Mouse (Mus musculus) induced T-regulatory cell, adult 2 months (primary cell): ENCODE results near the gene Xirp1.

Source experiments
- DNase-seq: peaks from one replicate; pipeline ENCODE4 v3.0.0-alpha.2; 2012; ENCODE audit warnings: low read depth

Gene Xirp1

GRCm38 (mm10) chr9:120023086-120023811, at the start of gene Xirp1:
Xirp1 (minus strand) TSS chr9:120023598.
- DNase-seq = peak; percentile 55

DNA sequence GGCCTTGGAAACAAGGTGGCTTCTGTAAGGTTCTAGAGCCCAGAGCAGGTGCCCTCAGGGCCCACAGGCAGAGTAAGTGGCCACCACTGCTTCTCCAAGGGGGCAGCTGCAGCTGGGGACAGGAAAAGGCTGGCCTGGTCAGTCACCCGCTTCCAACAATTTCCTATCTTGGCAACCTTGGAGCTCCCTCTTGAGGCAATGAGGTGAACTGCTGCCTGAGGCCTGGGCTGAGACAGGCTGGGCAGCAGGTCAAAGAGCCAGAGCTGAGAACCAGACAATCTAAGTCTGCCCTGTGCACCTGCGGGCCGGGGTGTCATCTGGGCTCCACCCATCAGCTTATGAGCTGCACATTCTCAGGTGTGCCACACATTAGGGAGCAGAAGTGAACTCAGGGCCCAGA, 49.8 kb upstream of the Xirp1 start:
- DNase-seq = peak; percentile 81

DNA sequence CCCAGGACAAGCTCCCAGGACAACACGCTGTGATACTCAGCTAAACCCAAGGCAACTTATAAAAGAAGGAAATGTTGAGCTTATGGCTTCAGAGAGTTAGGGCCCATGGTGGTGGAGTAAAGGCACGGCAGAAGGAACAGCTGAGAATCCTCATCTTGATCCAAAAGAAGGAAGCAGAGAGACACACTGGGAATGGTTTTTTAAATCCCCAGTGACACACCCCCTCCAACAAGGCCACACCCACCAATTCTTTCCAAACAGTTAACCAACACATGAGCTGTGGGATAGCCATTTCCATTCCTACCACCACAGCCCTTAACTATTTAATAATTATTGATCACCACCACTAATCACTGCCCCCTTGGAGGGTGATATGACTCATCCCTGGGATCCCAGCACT, 47.9 kb upstream of the Xirp1 start:
- no peak for DNase-seq

DNA sequence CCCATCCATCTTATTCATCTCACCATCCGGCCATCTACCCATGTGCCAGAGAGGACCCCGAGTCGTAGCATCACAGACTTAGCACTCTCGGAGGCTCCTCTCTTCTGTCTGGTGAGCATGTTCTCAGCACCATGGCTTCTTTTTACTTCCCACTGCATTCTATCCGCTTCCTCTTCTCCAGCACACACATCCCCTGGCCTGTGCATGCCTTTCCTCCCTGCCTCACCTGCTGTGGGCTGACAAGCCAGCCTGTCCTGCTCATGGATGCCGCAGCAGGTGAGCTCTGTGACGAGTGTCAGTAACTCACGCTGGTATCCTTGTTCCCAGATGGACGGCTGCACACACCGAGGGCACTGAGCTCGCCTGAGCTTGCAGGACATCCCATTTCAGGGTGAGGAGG, 46.4 kb upstream of the Xirp1 start, which contains the start of gene Cx3cr1:
TSS of gene Cx3cr1 (minus strand) at position 101 of the 400 bp plus-strand sequence.
- no peak for DNase-seq

DNA sequence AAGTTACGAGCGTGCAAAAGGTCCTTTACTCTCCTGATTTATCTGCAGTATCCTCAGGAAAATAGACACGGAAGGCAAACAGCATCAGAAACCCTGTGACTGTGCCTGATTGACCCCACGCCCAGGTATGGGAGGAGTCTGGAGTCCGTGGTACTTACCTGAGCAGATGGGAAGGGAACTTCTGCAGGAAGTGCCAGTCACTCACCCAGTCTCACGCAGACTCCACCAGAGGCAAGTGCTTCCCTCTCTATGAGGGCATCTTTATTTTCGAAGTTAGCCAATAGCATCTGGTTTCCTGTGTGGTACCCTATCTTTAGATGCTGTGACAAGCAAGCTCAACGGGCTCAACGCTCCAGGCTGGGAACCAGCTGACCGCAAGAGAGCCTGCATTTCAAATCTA, 44.6 kb upstream of the Xirp1 start:
- DNase-seq = peak; percentile 57

- no peak for DNase-seq
Observed at GRCm38 (mm10) chr9:120067609-120068008, 44.2 kb upstream of the Xirp1 start.

- DNase-seq = no peak
Observed at GRCm38 (mm10) chr9:120064317-120064716, 40.9 kb upstream of the Xirp1 start.

GRCm38 (mm10) chr9:120058730-120059129, 35.3 kb upstream of the Xirp1 start:
- peak; percentile 36 for DNase-seq

DNA sequence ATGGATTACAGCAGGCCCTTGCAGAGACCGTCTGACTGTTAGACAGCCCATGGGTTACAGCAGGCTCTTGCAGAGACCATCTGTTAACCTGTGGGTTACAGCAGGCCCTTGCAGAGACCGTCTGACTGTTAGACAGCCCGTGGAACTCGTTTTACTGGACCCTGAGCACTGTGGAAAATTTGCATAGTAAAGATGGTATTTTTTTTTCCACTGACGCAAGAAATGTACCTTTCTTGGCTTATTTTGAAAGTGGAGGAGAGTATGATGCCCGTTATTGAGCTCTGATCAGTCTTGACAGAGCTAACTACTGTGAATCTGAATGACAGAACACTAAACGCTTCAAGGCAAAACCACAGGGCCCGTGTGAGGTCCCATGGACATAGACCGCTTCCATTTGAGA, 32.8 kb upstream of the Xirp1 start:
- peak; percentile 83 for DNase-seq

DNA sequence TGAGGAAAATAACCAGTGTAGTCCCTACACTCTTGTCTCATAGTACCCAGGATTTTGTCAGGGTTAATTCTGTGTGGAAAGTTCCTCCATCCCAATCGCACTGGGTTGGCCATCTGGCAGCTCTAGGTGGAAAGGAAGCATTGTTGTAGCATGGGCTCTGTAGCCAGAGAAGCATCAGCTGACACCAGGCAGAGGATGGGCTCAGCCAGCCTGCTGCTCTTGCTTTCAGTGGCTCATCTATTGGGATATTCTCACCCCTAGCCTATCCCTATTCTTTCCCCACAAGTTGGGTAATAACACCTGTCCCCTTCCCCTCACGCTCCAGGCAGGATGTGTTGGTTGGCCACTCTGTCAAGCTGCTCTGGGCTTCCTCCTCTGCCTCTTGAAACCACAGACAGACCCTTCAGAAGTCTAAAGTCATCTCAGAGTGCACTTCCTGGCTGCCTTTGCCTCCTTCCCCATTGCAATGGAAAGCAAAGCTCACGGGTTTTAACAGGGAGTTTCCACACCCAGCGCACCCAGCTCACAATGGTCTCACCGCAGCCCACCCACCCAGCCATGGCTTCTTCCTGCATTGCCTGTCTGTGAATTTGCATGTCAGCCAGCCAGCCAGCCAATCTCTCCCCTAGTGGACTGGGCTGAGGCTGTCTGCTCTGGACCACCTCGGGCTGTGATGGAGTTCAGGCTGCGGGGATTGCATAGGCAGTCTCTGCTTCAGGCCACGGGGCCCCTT, 31.3 kb upstream of the Xirp1 start:
- DNase-seq = peak; percentile 92

- peak; percentile 31 for DNase-seq
Observed at GRCm38 (mm10) chr9:120049407-120049806, 26.0 kb upstream of the Xirp1 start.

GRCm38 (mm10) chr9:120048495-120048894, 25.1 kb upstream of the Xirp1 start:
- DNase-seq = no peak

DNA sequence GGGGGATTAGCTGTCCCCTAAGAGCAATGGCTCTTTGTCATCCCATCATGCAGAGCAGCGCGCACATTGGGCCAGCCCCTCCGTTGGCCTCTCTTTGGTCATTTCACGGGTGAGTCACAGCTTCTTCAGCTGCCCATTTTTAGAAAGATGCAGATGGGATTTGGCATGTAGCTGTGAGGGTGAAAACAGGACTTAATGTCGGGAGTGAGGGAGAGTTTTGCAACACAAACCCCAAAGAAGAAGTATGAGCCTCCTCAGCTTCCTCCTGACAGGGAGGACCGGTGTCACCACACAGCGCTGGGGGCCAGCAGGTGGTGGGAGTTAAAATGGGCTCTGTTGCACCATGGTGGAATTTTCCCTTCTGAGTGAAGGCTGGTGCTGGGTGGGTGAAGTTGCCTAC, 19.7 kb upstream of the Xirp1 start:
- DNase-seq = no peak

- no peak for DNase-seq
Observed at GRCm38 (mm10) chr9:120037414-120037813, 14.0 kb upstream of the Xirp1 start.

DNA sequence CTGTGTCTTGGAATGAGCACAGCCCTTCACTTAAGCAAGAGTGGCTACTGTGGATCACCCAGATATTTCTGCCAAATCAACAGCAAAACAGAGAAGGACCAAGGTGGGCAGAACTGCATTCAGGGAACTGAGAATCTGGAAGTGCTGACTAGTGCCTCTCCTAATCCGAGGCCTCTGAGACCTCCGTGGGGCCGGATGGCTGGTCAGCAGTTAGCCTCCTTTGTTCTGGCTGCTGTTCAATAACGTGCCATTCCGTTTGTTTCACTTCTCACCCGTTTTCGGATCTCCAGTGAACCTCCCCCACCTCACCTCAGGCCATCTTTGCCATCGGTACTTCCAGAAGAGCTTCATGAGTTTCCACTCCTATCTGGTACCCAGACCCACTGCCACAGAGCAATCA, 11.0 kb upstream of the Xirp1 start:
- no peak for DNase-seq

DNA sequence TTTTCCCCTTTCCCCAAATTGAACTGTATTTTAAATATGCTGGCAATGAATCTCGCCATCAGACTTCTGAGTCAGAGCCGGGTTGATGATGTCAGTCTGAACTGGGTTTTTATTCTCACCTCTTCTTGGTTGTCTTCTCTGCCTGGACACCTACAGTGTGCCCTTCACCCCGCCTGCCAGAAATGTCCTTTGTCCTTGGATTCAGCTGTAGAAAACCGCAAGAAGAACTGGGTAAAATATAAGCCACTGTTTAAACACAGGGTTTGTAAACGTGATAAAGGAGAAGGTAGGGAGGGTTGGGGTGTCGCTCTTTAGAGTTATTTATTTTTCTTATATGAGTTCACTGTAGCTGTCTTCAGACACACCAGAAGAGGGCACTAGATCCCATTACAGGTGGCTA, 9.3 kb upstream of the Xirp1 start:
- DNase-seq = no peak

- DNase-seq = peak; percentile 86
Observed at GRCm38 (mm10) chr9:120030421-120030820, 7.0 kb upstream of the Xirp1 start.

DNA sequence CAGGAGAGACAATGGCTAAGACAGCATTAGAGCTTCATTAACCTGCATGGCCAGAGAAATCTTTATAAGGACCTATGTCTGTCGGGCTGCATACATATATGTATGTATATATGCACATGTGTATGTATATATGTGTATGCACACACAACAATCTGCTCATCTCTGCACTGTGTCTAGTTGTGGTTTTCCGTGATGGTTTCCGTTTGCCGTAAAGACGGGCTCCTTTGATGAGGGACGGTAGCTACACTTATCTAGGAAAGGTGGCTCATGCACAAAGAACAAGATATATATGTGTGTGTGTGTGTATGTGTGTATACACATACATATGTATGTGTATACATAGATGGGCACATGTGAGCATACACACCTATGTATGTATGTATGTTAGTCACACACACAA, 6.5 kb upstream of the Xirp1 start:
- peak; percentile 73 for DNase-seq

GRCm38 (mm10) chr9:120027401-120028151, 4.2 kb upstream of the Xirp1 start:
- DNase-seq = peak; percentile 92

DNA sequence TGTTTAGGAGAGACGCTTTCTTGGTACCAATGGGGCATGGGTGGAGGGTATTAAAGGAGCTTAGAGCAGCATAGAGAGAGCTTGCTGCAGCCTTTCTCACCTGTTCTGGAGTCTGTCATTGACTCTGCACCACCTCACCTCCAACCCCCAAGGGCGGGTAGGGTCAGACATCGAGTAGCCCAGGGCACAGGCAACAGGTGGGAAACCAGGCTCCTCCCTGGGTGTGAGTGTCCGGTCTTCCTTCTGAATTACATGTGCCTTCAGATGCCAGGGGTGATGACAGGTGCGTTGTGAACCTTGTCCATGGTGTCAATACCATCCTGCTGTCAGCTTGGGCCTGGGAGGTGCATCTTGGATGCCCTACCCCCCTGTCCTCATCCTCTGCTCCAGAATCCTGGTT, 1.2 kb upstream of the Xirp1 start:
- no peak for DNase-seq

GRCm38 (mm10) chr9:120024171-120024570, 773 bp upstream of the Xirp1 start:
- DNase-seq = no peak

GRCm38 (mm10) chr9:120021164-120021563, 2.2 kb downstream of the Xirp1 start:
- DNase-seq = no peak
